Mouse (Mus musculus): ENCODE data around the gene Aqp8.

The Aqp8 gene

DNA sequence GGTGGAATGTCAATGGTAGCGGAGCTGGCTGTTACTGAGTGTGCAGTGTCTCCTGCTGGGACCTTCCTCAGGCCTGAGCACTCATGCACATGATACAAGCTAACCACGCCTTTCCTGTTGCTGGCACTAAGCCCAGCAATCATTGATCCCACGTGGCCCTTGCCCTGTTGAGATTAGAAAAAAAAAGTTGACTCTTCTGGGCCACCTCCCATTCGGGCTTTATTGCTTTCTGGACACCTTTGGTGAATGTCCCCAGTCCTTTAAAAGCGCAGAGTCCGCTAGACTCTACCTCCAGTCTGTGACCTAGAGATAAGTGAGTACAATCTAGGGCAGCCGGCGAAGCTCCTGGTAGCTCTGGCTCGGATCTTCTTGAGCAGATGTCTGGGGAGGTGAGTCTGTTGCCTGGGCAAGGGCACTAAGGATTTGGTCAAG, at the start of gene Aqp8:
TSS of gene Aqp8 (plus strand) at position 222 of the 432 bp plus-strand sequence.
- no peaks in the 10 kb centered on the region for H3K9me3 ChIP-seq (ENCODE audit: low read length)
- peaks cover 4% of the 10 kb centered on the region; the same call in 1 of the 2 replicates for H3K27me3 ChIP-seq (ENCODE audit: insufficient read depth, low read length)
- TF ChIP-seq CTCF (conservative IDR thresholded peaks at IDR 0.05; ENCODE audit: low read length) (no peak), POU5F1 (IDR thresholded peaks at IDR 0.05; ENCODE audit: borderline replicate concordance, low read length) (no peak), NANOG (IDR thresholded peaks at IDR 0.05; ENCODE audit: borderline replicate concordance, low read length) (no peak)
- no peaks in the 10 kb centered on the region for H3K36me3 ChIP-seq (ENCODE audit: insufficient read depth, low read length)
- no peak within 1 kb of the TSS for H3K4me3 ChIP-seq (replicated peaks; ENCODE audit: low read length)
- 0 out of 2 replicates have a peak, but pooled peaks cover 9% of the 10 kb centered on the region for H3K4me1 ChIP-seq (replicated peaks; ENCODE audit: low read depth, low read length)

DNA sequence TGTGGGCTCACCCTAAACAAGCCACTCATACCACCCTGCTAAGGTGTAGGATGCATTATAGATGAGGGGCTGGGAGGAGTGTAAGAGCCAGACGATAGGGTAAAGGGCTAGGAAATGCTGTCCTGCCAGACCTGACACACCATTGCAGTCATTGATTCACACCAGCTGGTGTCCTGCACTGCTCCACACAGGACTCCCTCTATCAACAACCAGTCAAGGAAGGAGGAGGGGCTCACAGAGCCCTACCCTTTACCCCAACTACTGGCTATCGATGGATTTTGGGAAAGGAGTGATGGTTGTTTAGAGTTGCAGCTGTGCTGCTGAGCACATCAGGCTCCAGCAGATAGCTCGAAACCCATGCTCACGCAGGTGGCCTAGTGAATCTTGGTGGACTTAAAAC, 45.3 kb upstream of the Aqp8 start:
- H3K27me3 ChIP-seq (ENCODE audit: insufficient read depth, low read length) = no peaks in the 10 kb centered on the region
- H3K9me3 ChIP-seq (ENCODE audit: low read length) = no peaks in the 10 kb centered on the region
- no peak for TF ChIP-seq CTCF (conservative IDR thresholded peaks at IDR 0.05; ENCODE audit: low read length)
- no peak for TF ChIP-seq NANOG (IDR thresholded peaks at IDR 0.05; ENCODE audit: borderline replicate concordance, low read length)
- no peak for TF ChIP-seq POU5F1 (IDR thresholded peaks at IDR 0.05; ENCODE audit: borderline replicate concordance, low read length)
- no peaks in the 10 kb centered on the region for H3K4me1 ChIP-seq (replicated peaks; ENCODE audit: low read depth, low read length)
- H3K36me3 ChIP-seq (ENCODE audit: insufficient read depth, low read length) = peaks cover 69% of the 10 kb centered on the region
- no peak overlapping the region for H3K4me3 ChIP-seq (replicated peaks; ENCODE audit: low read length)

DNA sequence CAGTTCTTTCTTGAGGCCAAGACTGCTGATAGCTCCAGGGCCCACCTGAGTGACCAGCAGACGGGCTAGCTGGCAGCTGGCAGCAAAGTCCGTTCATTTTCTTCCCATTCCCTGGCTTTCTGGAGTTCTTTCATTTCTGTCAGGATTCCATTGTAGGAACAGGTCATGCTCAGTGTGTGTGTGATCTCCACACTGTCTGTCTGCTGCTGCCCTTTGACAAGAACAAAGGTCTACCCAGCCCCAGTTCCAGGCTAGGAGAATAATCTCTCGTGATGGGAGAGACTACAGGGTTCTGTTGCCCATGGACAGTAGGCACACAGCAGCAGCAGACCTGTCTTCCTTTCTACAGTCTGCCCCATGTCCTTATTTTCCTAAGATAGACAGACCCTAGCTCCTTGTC, 44.4 kb upstream of the Aqp8 start:
- Histone ChIP-seq H3K4me1 (replicated peaks; ENCODE audit: low read depth, low read length) (no peaks in the 10 kb centered on the region), H3K4me3 (replicated peaks; ENCODE audit: low read length) (no peak overlapping the region), H3K27me3 (ENCODE audit: insufficient read depth, low read length) (no peaks in the 10 kb centered on the region), H3K9me3 (ENCODE audit: low read length) (no peaks in the 10 kb centered on the region), H3K36me3 (ENCODE audit: insufficient read depth, low read length) (peaks cover 70% of the 10 kb centered on the region)
- TF ChIP-seq NANOG (IDR thresholded peaks at IDR 0.05; ENCODE audit: borderline replicate concordance, low read length) (no peak), CTCF (conservative IDR thresholded peaks at IDR 0.05; ENCODE audit: low read length) (no peak), POU5F1 (IDR thresholded peaks at IDR 0.05; ENCODE audit: borderline replicate concordance, low read length) (no peak)

DNA sequence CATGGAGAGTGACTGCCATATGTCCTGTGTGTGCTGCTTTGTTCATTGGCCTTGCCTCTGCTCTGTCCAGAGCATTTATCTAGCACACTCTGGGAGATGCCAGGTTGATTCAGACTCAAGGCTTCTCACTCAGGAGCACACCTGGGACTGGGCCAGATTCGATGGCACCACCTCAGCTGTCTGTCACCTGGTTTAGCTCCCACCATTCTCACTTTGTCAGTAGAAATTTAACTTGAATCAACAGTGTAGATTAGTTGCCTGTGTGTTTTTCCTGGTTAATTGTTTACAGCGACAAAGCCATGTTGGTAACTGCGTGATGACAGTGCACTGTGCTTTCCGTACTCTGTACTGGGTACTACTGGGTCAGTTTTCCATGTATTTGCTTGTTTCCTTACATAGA, 42.1 kb upstream of the Aqp8 start:
- TF ChIP-seq POU5F1 (IDR thresholded peaks at IDR 0.05; ENCODE audit: borderline replicate concordance, low read length) (no peak), NANOG (IDR thresholded peaks at IDR 0.05; ENCODE audit: borderline replicate concordance, low read length) (no peak), CTCF (conservative IDR thresholded peaks at IDR 0.05; ENCODE audit: low read length) (no peak)
- no peaks in the 10 kb centered on the region for H3K9me3 ChIP-seq (ENCODE audit: low read length)
- H3K27me3 ChIP-seq (ENCODE audit: insufficient read depth, low read length) = no peaks in the 10 kb centered on the region
- H3K4me1 ChIP-seq (replicated peaks; ENCODE audit: low read depth, low read length) = peaks cover 4% of the 10 kb centered on the region
- no peak overlapping the region for H3K4me3 ChIP-seq (replicated peaks; ENCODE audit: low read length)
- H3K36me3 ChIP-seq (ENCODE audit: insufficient read depth, low read length) = peaks cover 76% of the 10 kb centered on the region

DNA sequence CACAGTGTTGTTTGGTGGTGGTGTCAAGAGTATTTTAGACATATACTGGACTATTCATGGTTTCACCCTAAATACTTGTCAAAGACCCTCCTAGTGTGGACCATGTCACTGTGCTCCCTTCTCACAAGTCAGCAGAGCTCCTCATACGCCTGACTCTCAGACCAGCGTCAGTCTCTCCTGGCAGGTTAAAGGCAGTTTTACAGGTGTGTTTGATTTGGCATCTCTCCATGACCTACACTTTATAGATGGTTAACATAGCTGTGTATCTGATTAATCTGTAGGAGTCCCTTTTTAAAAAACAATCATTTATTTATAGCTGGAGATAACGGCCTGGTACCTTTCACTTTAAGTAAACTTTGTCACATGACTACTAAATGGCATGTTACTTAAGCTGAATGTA, 40.1 kb upstream of the Aqp8 start:
- Histone ChIP-seq H3K9me3 (ENCODE audit: low read length) (no peaks in the 10 kb centered on the region), H3K36me3 (ENCODE audit: insufficient read depth, low read length) (peaks cover 94% of the 10 kb centered on the region), H3K4me1 (replicated peaks; ENCODE audit: low read depth, low read length) (peaks cover 10% of the 10 kb centered on the region), H3K27me3 (ENCODE audit: insufficient read depth, low read length) (no peaks in the 10 kb centered on the region), H3K4me3 (replicated peaks; ENCODE audit: low read length) (no peak overlapping the region)
- TF ChIP-seq NANOG (IDR thresholded peaks at IDR 0.05; ENCODE audit: borderline replicate concordance, low read length) (no peak), POU5F1 (IDR thresholded peaks at IDR 0.05; ENCODE audit: borderline replicate concordance, low read length) (no peak), CTCF (conservative IDR thresholded peaks at IDR 0.05; ENCODE audit: low read length) (no peak)

DNA sequence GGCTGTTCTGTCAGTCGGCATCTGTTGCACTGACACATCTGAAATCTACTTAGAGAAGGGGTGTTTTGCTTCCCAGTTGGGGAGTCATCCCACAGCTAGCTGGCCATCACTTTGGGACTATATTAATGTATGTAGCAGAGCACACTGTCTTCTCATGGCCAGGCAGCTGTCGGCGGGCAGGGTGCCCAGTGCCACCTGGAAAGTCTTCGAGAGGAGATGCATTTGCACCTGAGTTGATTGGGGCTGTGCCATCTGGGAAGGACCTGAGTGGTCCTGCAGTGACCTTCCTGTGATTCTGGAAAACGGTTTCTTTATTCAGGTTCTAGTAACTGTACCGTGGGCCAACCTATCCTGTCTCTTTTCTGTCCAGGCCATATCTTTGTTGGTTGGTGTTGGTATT, 37.8 kb upstream of the Aqp8 start:
- Histone ChIP-seq H3K27me3 (ENCODE audit: insufficient read depth, low read length) (no peaks in the 10 kb centered on the region), H3K4me1 (replicated peaks; ENCODE audit: low read depth, low read length) (peaks cover 10% of the 10 kb centered on the region), H3K9me3 (ENCODE audit: low read length) (no peaks in the 10 kb centered on the region), H3K36me3 (ENCODE audit: insufficient read depth, low read length) (peaks cover 88% of the 10 kb centered on the region), H3K4me3 (replicated peaks; ENCODE audit: low read length) (no peak overlapping the region)
- no peak for TF ChIP-seq NANOG (IDR thresholded peaks at IDR 0.05; ENCODE audit: borderline replicate concordance, low read length)
- TF ChIP-seq CTCF (conservative IDR thresholded peaks at IDR 0.05; ENCODE audit: low read length) = no peak
- no peak for TF ChIP-seq POU5F1 (IDR thresholded peaks at IDR 0.05; ENCODE audit: borderline replicate concordance, low read length)

DNA sequence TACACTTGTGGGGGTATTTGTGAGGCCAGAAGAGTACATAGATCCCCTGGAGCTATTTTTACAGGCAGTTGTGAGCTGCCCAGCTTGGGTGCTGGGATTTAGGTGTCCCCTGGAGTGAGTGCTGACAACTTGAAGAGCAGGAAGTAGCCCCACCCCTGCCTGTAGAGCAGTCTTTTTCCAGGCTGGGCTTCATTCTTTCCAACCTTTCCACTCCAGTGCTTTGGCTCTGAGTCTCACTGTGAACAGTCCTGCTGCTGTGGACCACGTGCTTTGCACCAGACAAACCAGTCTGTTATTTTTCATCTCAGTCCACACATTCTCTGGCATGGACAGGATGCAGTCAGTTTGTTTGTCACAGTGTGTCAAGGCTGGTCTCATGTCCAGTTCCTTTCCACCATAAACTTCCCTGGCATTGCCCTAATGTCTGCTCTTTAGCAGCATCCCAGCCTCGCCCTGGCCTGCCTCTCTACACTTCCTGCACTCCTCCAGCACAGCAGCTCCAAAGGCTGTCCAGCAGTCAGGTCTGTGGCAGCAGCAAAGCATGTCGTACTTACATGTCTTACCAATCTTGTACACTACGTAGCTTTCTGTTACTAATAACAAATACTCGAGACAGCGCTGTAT, 36.8 kb upstream of the Aqp8 start:
- Histone ChIP-seq H3K9me3 (ENCODE audit: low read length) (no peaks in the 10 kb centered on the region), H3K36me3 (ENCODE audit: insufficient read depth, low read length) (peaks cover 88% of the 10 kb centered on the region), H3K4me3 (replicated peaks; ENCODE audit: low read length) (no peak overlapping the region), H3K4me1 (replicated peaks; ENCODE audit: low read depth, low read length) (peaks cover 10% of the 10 kb centered on the region), H3K27me3 (ENCODE audit: insufficient read depth, low read length) (no peaks in the 10 kb centered on the region)
- TF ChIP-seq NANOG (IDR thresholded peaks at IDR 0.05; ENCODE audit: borderline replicate concordance, low read length) (no peak), CTCF (conservative IDR thresholded peaks at IDR 0.05; ENCODE audit: low read length) (no peak), POU5F1 (IDR thresholded peaks at IDR 0.05; ENCODE audit: borderline replicate concordance, low read length) (no peak)

DNA sequence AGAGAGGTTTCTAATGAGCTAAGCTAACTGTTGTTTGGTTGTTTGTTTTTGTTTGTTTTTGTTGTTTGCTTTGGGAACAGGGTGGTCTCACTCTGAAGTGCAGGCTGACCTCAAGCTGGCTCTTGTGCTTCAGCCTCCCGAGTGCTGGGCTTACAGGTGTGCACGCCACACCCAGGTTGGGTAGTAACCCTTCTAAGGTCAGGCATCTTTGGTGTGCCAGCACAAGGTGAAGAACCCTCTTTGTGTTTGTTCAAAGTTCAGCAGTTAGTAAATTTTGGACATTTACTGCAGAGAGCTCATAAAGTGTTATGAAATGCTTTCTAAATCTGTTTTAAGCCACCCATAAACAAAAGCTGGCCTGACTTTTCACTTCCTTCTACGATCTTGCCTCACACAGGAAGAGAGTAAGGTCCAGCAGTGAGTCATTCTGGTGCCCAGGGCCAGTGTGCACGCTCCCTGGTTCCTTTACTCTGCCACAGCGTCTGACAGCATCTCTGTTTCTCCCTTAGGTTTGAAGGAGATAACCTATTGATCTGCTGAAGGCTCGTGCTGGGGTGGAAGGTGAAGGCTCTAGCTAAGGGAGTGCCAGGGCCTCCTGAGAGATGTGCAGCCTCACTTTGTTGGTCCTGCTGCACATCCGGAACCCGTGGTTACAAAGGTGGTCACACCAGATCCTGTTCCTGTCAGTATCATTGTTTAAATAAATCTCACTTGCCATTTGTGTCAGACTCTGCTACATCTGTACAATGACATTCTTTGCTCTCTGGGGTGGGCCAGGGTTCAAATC, 32.3 kb upstream of the Aqp8 start:
- Histone ChIP-seq H3K9me3 (ENCODE audit: low read length) (no peaks in the 10 kb centered on the region), H3K4me3 (replicated peaks; ENCODE audit: low read length) (no peak overlapping the region), H3K4me1 (replicated peaks; ENCODE audit: low read depth, low read length) (peaks cover 8% of the 10 kb centered on the region), H3K36me3 (ENCODE audit: insufficient read depth, low read length) (peaks cover 54% of the 10 kb centered on the region), H3K27me3 (ENCODE audit: insufficient read depth, low read length) (no peaks in the 10 kb centered on the region)
- TF ChIP-seq NANOG (IDR thresholded peaks at IDR 0.05; ENCODE audit: borderline replicate concordance, low read length) (no peak), CTCF (conservative IDR thresholded peaks at IDR 0.05; ENCODE audit: low read length) (no peak), POU5F1 (IDR thresholded peaks at IDR 0.05; ENCODE audit: borderline replicate concordance, low read length) (no peak)

Data from E14TG2a.4 (cell line).